Mouse (Mus musculus) midbrain, embryonic 15.5 days (tissue): ENCODE results near the gene Dlgap1. TPM values are rescaled to one million over a fixed set of nuclear protein-coding genes. Genes with fewer than 3 reads are reported as not detected.

ENCODE experiments used
- ATAC-seq: fragments of 200-750 bp; cut with Nextera tagmentation; replicated peaks from 2 replicates; pipeline ENCODE4 v1.8.0; 2017; ENCODE audit warnings: moderate TSS enrichment
- H3K27ac ChIP-seq: fragments of 300-500 bp; sonication (generic); 2 replicates; pipeline ENCODE4 v1.5.1; 2015; ENCODE audit warnings: mild to moderate bottlenecking, inconsistent platforms
- H3K27me3 ChIP-seq: fragments of 300-500 bp; sonication (generic); replicated peaks from 2 replicates; pipeline ENCODE4 v1.6.1; 2015; ENCODE audit warnings: inconsistent platforms
- H3K36me3 ChIP-seq: fragments of 300-500 bp; sonication (generic); replicated peaks from 2 replicates; pipeline ENCODE4 v1.6.1; 2015; ENCODE audit warnings: inconsistent platforms
- H3K4me1 ChIP-seq: fragments of 300-500 bp; sonication (generic); 2 replicates; pipeline ENCODE4 v1.6.1; 2015; ENCODE audit warnings: inconsistent platforms
- H3K4me2 ChIP-seq: fragments of 300-500 bp; sonication (generic); 2 replicates; pipeline ENCODE4 v1.6.1; 2015; ENCODE audit warnings: inconsistent platforms, mild to moderate bottlenecking, moderate library complexity
- H3K4me3 ChIP-seq: fragments of 300-500 bp; sonication (generic); 2 replicates; pipeline ENCODE4 v1.5.1; 2015; ENCODE audit warnings: mild to moderate bottlenecking, inconsistent platforms
- H3K9ac ChIP-seq: fragments of 300-500 bp; sonication (generic); 2 replicates; pipeline ENCODE4 v1.6.1; 2015; ENCODE audit warnings: mild to moderate bottlenecking, inconsistent platforms
- H3K9me3 ChIP-seq: fragments of 300-500 bp; sonication (generic); 2 replicates; pipeline ENCODE4 v1.6.1; 2016; ENCODE audit warnings: inconsistent platforms
- WGBS: fragments of 180-500 bp; shearing (Covaris S2); methylation state at CpG from one replicate; pipeline ENCODE4 v1.1.7; 2015; ENCODE audit warnings: mixed read lengths; 5-methylcytosine and 5-hydroxymethylcytosine counted together
- polyA plus RNA-seq: library from polyadenylated mRNA; unstranded; fragments of >200 nt; fragmentation: Nextera tagmentation; extraction: Ambion mirVana; gene quantifications from 2 replicates; pipeline ENCODE4 v1.2.1, GENCODE M21; 2015

Dlgap1 gene
- polyA plus RNA-seq, 1 experiment from 2014 or later, result 28.4 TPM

- no peak overlapping the region for H3K4me2 ChIP-seq
- WGBS, result 92% methylated on average over 6 of the region's 6 CpGs
- ATAC-seq, result no peak
- no peaks in the 10 kb centered on the region for H3K4me1 ChIP-seq
- no peak overlapping the region for H3K27ac ChIP-seq
- no peaks in the 10 kb centered on the region for H3K36me3 ChIP-seq
- H3K9me3 ChIP-seq, result no peaks in the 10 kb centered on the region
- no peaks in the 10 kb centered on the region for H3K27me3 ChIP-seq
- H3K9ac ChIP-seq, result no peak overlapping the region
- no peak overlapping the region for H3K4me3 ChIP-seq
These were observed 721.3 kb downstream of the Dlgap1 start for GRCm38 (mm10) chr17:70690174-70690573.

- Histone ChIP-seq H3K27ac (no peak overlapping the region), H3K9me3 (no peaks in the 10 kb centered on the region), H3K9ac (no peak overlapping the region), H3K27me3 (no peaks in the 10 kb centered on the region), H3K4me3 (no peak overlapping the region), H3K36me3 (no peaks in the 10 kb centered on the region), H3K4me1 (no peaks in the 10 kb centered on the region), H3K4me2 (no peak overlapping the region)
- no peak for ATAC-seq
- WGBS, result 89% methylated on average over 8 of the region's 8 CpGs
These were observed 721.7 kb downstream of the Dlgap1 start for GRCm38 (mm10) chr17:70690598-70690997.

- Histone ChIP-seq H3K9ac (peak overlapping the region; percentile 17), H3K36me3 (no peaks in the 10 kb centered on the region), H3K4me3 (peak overlapping the region; percentile 23), H3K9me3 (no peaks in the 10 kb centered on the region), H3K27me3 (no peaks in the 10 kb centered on the region), H3K4me1 (peaks cover 8% of the 10 kb centered on the region), H3K4me2 (peak overlapping the region; percentile 58), H3K27ac (no peak overlapping the region)
- 3% methylated on average over 28 of the region's 28 CpGs for WGBS
- peak; percentile 82 for ATAC-seq
These were observed 738.3 kb downstream of the Dlgap1 start for GRCm38 (mm10) chr17:70706976-70707818.

GRCm38 (mm10) chr17:70707819-70708140 is 738.9 kb downstream of the Dlgap1 start:
- no peaks in the 10 kb centered on the region for H3K36me3 ChIP-seq
- H3K4me2 ChIP-seq, result peak overlapping the region; percentile 58
- H3K4me3 ChIP-seq, result 0 out of 2 replicates have a peak overlapping the region, but pooled peaks have one; percentile 23
- WGBS, result 27% methylated on average over 6 of the region's 6 CpGs
- H3K27ac ChIP-seq, result no peak overlapping the region
- ATAC-seq, result peak; percentile 61; the same call in 1 of the 2 replicates
- H3K9me3 ChIP-seq, result no peaks in the 10 kb centered on the region
- H3K4me1 ChIP-seq, result peaks cover 8% of the 10 kb centered on the region
- H3K27me3 ChIP-seq, result no peaks in the 10 kb centered on the region
- no peak overlapping the region for H3K9ac ChIP-seq

DNA sequence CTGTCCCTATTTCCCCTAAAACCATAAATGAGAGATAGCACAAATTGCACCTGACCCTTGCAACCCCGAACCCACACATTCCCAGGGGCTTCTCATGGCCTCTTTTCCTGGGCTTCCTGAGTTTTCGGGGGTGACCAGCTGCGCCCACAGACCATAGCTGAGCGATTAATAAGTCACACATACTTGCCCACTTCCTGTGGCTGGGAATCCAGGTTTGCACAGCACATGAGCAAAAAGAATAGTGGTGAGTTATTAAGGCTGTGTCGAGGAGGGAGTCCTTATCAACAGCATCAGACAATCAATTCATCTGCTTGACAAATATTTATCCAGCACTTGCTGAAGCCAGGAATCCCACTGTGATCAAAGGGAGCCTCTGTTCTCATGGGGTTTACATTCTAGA is 740.7 kb downstream of the Dlgap1 start:
- no peaks in the 10 kb centered on the region for H3K27me3 ChIP-seq
- H3K27ac ChIP-seq, result no peak overlapping the region
- H3K36me3 ChIP-seq, result no peaks in the 10 kb centered on the region
- no peak overlapping the region for H3K4me3 ChIP-seq
- H3K4me2 ChIP-seq, result no peak overlapping the region
- H3K9me3 ChIP-seq, result no peaks in the 10 kb centered on the region
- no peak overlapping the region for H3K9ac ChIP-seq
- peaks cover 8% of the 10 kb centered on the region for H3K4me1 ChIP-seq
- WGBS, result 47% methylated on average over 5 of the region's 5 CpGs
- no peak for ATAC-seq

- H3K9ac ChIP-seq, result no peak overlapping the region
- H3K4me3 ChIP-seq, result no peak overlapping the region
- WGBS, result 69% methylated on average over 10 of the region's 10 CpGs
- no peaks in the 10 kb centered on the region for H3K9me3 ChIP-seq
- no peak for ATAC-seq
- H3K27me3 ChIP-seq, result no peaks in the 10 kb centered on the region
- no peak overlapping the region for H3K4me2 ChIP-seq
- H3K36me3 ChIP-seq, result no peaks in the 10 kb centered on the region
- H3K4me1 ChIP-seq, result no peaks in the 10 kb centered on the region
- no peak overlapping the region for H3K27ac ChIP-seq
These were observed 744.6 kb downstream of the Dlgap1 start for GRCm38 (mm10) chr17:70713470-70713869.

- Histone ChIP-seq H3K27me3 (no peaks in the 10 kb centered on the region), H3K9me3 (no peaks in the 10 kb centered on the region), H3K36me3 (no peaks in the 10 kb centered on the region), H3K4me2 (no peak overlapping the region), H3K4me1 (no peaks in the 10 kb centered on the region), H3K9ac (no peak overlapping the region), H3K27ac (no peak overlapping the region), H3K4me3 (no peak overlapping the region)
- no peak for ATAC-seq
- 86% methylated on average over 11 of the region's 11 CpGs for WGBS
These were observed 750.9 kb downstream of the Dlgap1 start for GRCm38 (mm10) chr17:70719684-70720324.

DNA sequence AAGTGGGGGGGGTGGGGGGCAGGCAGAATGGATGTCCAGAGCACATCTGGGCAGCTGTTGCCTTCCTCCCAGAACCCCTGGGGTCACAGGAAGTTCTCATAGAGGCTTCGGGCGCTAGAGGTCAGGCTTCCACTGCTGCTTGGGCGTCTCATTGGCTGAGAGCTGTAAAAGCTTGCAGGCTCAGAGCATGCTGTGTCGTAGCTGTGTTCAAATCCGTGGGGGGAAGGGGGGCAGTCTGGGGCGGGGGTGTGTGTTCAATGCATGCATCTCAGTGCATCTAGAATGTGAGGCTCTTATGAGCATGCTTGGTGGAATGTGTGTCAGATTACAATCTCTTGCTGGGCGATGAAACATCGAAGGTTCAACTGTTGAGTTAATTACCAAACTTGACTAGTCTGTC is 751.9 kb downstream of the Dlgap1 start:
- H3K36me3 ChIP-seq, result no peaks in the 10 kb centered on the region
- no peak overlapping the region for H3K4me2 ChIP-seq
- H3K9ac ChIP-seq, result no peak overlapping the region
- no peaks in the 10 kb centered on the region for H3K4me1 ChIP-seq
- ATAC-seq, result no peak
- WGBS, result 25% methylated on average over 8 of the region's 8 CpGs
- H3K4me3 ChIP-seq, result no peak overlapping the region
- H3K27ac ChIP-seq, result no peak overlapping the region
- no peaks in the 10 kb centered on the region for H3K27me3 ChIP-seq
- no peaks in the 10 kb centered on the region for H3K9me3 ChIP-seq

DNA sequence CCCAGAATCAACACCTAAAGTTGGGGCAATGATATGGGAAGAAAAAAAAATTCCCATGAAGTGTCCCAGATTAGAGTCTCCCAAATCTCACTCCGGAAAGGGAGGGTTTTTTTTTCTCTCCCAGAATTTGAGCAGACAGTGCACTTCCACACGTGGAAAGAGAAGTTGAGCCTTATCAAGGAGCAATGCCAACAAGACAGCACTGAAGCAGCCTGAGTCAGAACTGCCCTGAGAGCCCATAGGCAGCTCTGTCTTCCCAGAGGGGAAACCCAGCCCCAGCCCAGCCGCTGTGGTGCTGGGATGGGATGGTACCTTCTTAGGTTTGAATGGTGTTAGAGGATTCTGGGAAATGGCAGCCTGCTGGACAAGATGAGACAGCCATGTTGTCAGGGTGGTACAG is 753.3 kb downstream of the Dlgap1 start:
- Histone ChIP-seq H3K27me3 (no peaks in the 10 kb centered on the region), H3K9ac (no peak overlapping the region), H3K27ac (no peak overlapping the region), H3K36me3 (no peaks in the 10 kb centered on the region), H3K4me3 (no peak overlapping the region), H3K9me3 (no peaks in the 10 kb centered on the region), H3K4me2 (no peak overlapping the region), H3K4me1 (no peaks in the 10 kb centered on the region)
- 76% methylated on average over 3 of the region's 3 CpGs for WGBS
- no peak for ATAC-seq

DNA sequence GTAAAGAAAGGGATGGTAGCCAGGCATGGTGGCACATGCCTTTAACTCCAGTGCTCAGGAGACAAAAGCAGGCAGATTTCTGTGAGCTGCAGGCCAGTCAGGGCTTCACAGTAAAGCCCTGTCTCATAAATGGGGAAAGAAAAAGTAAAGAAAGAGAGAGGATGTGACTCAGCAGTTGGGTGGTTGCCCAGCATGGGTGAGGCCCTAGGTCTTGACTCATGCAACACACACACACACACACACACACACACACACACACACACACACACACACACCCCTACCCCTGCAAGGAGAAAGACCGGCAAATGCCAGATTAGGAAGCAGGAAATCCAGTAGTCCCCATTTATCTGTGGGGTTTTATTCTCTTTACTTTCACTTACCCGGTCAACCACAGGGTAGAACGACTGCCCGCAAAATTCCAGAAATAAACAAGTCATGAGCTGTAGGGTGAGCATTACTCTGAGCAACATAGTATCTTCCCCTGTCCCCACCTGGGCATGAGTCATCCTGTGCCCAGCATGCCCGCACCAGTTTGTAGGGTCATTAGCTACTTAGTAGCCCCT is 759.9 kb downstream of the Dlgap1 start:
- Histone ChIP-seq H3K4me2 (no peak overlapping the region), H3K9me3 (no peaks in the 10 kb centered on the region), H3K36me3 (no peaks in the 10 kb centered on the region), H3K4me3 (no peak overlapping the region), H3K9ac (no peak overlapping the region), H3K27ac (no peak overlapping the region), H3K4me1 (no peaks in the 10 kb centered on the region), H3K27me3 (no peaks in the 10 kb centered on the region)
- WGBS, result 87% methylated on average over 5 of the region's 5 CpGs
- ATAC-seq, result no peak

DNA sequence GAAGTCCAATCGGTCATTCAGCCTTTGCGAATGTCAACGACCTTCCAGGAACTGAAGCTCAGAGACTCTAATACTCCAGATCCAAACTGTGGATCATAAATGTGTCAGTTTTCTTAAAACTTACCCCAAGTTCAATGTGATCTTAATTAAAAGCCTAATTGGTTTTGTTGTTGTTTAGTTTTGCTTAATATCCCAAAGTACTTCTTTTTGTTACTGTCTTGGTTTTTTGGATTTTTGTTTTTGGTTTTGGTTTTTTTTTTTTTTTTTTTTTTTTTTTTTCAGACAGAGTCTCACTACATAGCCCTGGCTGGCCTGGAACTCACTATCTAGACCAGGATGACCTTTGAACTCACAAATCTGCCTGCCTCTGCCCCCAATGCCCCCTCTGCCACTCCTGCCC is 765.9 kb downstream of the Dlgap1 start:
- H3K9ac ChIP-seq, result no peak overlapping the region
- H3K9me3 ChIP-seq, result no peaks in the 10 kb centered on the region
- peaks cover 13% of the 10 kb centered on the region for H3K4me1 ChIP-seq
- no peak overlapping the region for H3K27ac ChIP-seq
- H3K4me2 ChIP-seq, result no peak overlapping the region
- H3K27me3 ChIP-seq, result no peaks in the 10 kb centered on the region
- WGBS, result 93% methylated on average over 3 of the region's 3 CpGs
- H3K4me3 ChIP-seq, result no peak overlapping the region
- H3K36me3 ChIP-seq, result no peaks in the 10 kb centered on the region
- ATAC-seq, result no peak

DNA sequence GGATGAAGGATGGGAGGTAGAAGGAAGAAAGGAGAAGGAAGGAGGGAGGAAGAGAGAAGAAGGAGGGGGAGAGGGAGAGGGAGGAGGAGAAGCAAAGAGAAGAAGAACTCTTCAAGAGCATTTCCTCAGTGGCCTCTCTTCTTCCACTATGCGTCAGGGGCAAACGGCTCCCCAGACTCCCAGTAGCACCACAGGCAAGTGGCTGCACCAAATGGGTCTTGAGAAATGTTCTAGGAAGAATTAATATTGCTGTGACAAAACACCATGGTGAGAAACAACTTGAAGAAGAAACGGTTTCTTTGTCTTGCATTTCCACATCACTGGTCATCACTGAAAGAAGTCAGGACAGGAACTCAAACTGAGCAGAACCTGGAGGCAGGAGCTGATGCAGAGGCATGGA is 766.5 kb downstream of the Dlgap1 start:
- H3K4me2 ChIP-seq, result no peak overlapping the region
- 78% methylated on average over 3 of the region's 3 CpGs for WGBS
- no peak overlapping the region for H3K4me3 ChIP-seq
- no peak overlapping the region for H3K27ac ChIP-seq
- no peak for ATAC-seq
- no peaks in the 10 kb centered on the region for H3K9me3 ChIP-seq
- no peaks in the 10 kb centered on the region for H3K27me3 ChIP-seq
- no peak overlapping the region for H3K9ac ChIP-seq
- H3K4me1 ChIP-seq, result peaks cover 13% of the 10 kb centered on the region
- no peaks in the 10 kb centered on the region for H3K36me3 ChIP-seq
